Mouse (Mus musculus): ENCODE measurements around the gene Vmn2r103. TPM values are rescaled to one million over a fixed set of nuclear protein-coding genes. Genes with fewer than 3 reads are reported as not detected.

The Vmn2r103 gene
- not detected in 2 replicates for polyA plus RNA-seq (2012; ENCODE audit: insufficient read depth, insufficient read length, missing spikeins)

GRCm38 (mm10) chr17:19773063-19773462, at the start of gene Vmn2r103:
Gene Vmn2r103, plus strand, starts transcription at chr17:19773363.
- Histone ChIP-seq H3K4me1 (ENCODE audit: control insufficient read depth, insufficient read depth, insufficient read length, low read length) (no peaks in the 10 kb centered on the region), H3K4me3 (ENCODE audit: insufficient read depth, low read depth, low read length) (no peak within 1 kb of the TSS), H3K27ac (replicated peaks; ENCODE audit: low read depth, low read length) (no peak within 1 kb of the TSS)

GRCm38 (mm10) chr17:19778994-19779393, 5.8 kb downstream of the Vmn2r103 start:
- H3K4me1 ChIP-seq (ENCODE audit: control insufficient read depth, insufficient read depth, insufficient read length, low read length) = no peaks in the 10 kb centered on the region
- H3K4me3 ChIP-seq (ENCODE audit: insufficient read depth, low read depth, low read length) = no peak overlapping the region
- H3K27ac ChIP-seq (replicated peaks; ENCODE audit: low read depth, low read length) = no peak overlapping the region

GRCm38 (mm10) chr17:19789248-19789647, 16.1 kb downstream of the Vmn2r103 start:
- H3K27ac ChIP-seq (replicated peaks; ENCODE audit: low read depth, low read length) = no peak overlapping the region

More at GRCm38 (mm10) chr17:19789248-19789647, 16.1 kb downstream of the Vmn2r103 start:
- Histone ChIP-seq H3K4me3 (ENCODE audit: insufficient read depth, low read depth, low read length) (no peak overlapping the region), H3K4me1 (ENCODE audit: control insufficient read depth, insufficient read depth, insufficient read length, low read length) (no peaks in the 10 kb centered on the region)

Other genes starting within 250 kb of the Vmn2r103 start
- gene Vmn2r101, start 196.1 kb upstream of the Vmn2r103 start, polyA plus RNA-seq (2012; ENCODE audit: insufficient read depth, insufficient read length, missing spikeins) = not detected in 2 replicates
- not detected in 2 replicates for gene Vmn2r102, start 113.0 kb upstream of the Vmn2r103 start, polyA plus RNA-seq (2012; ENCODE audit: insufficient read depth, insufficient read length, missing spikeins)

Measured in brown adipose tissue, adult 24 weeks (tissue).